Mouse (Mus musculus) heart, postnatal 0 days (tissue): ENCODE data around the gene Cpvl. TPM values are rescaled to one million over a fixed set of nuclear protein-coding genes. Genes with fewer than 3 reads are reported as not detected.

Experiments
- ATAC-seq: fragments of 200-750 bp; cut with Nextera tagmentation; 2 replicates; pipeline ENCODE4 v1.8.0; 2017; ENCODE audit warnings: low read depth, moderate number of reproducible peaks, moderate library complexity; ENCODE audit not compliant: insufficient read depth
- DNase-seq: peaks from one replicate; pipeline ENCODE4 v3.0.0-alpha.2; 2016; ENCODE audit warnings: low spot score
- H3K27ac ChIP-seq: fragments of 300-500 bp; sonication (generic); 2 replicates; pipeline ENCODE4 v1.5.1; 2014; ENCODE audit warnings: low read depth, mild to moderate bottlenecking
- H3K27me3 ChIP-seq: fragments of 300-500 bp; sonication (generic); 2 replicates; pipeline ENCODE4 v1.6.1; 2014; ENCODE audit warnings: low read length, mixed read lengths; ENCODE audit not compliant: control insufficient read depth, insufficient read depth
- H3K36me3 ChIP-seq: fragments of 300-500 bp; sonication (generic); replicated peaks from 2 replicates; pipeline ENCODE4 v1.6.1; 2014; ENCODE audit warnings: low read length, mixed read lengths; ENCODE audit not compliant: control insufficient read depth, insufficient read depth
- H3K4me1 ChIP-seq: fragments of 300-500 bp; sonication (generic); 2 replicates; pipeline ENCODE4 v1.6.1; 2014; ENCODE audit warnings: antibody characterized with exemption; ENCODE audit not compliant: control insufficient read depth, insufficient read depth
- H3K4me2 ChIP-seq: fragments of 300-500 bp; sonication (generic); 2 replicates; pipeline ENCODE4 v1.6.1; 2014; ENCODE audit warnings: low read depth, mild to moderate bottlenecking, low read length, moderate library complexity
- H3K4me3 ChIP-seq: fragments of 300-500 bp; sonication (generic); 2 replicates; pipeline ENCODE4 v1.5.1; 2014; ENCODE audit warnings: low read depth, low read length
- H3K9ac ChIP-seq: fragments of 300-500 bp; sonication (generic); replicated peaks from 2 replicates; pipeline ENCODE4 v1.6.1; 2014; ENCODE audit warnings: low read depth, low read length, mixed read lengths
- H3K9me3 ChIP-seq: fragments of 300-500 bp; sonication (generic); replicated peaks from 2 replicates; pipeline ENCODE4 v1.6.1; 2016; ENCODE audit warnings: low read length; ENCODE audit not compliant: control insufficient read depth
- CTCF ChIP-seq: IDR thresholded peaks from 2 replicates; pipeline ENCODE4 v1.5.1; 2016; ENCODE audit warnings: antibody characterized with exemption, control low read depth, low read depth
- EP300 ChIP-seq: IDR thresholded peaks from 2 replicates; pipeline ENCODE4 v1.6.1; 2016; ENCODE audit warnings: antibody characterized with exemption, low read depth
- WGBS: fragments of 180-500 bp; shearing (Covaris S2); extraction: QIAGEN DNeasy Blood & Tissue Kit; methylation state at CpG from one replicate; pipeline ENCODE4 v1.1.7; 2014; 5-methylcytosine and 5-hydroxymethylcytosine counted together
- polyA plus RNA-seq: library from polyadenylated mRNA; unstranded; fragments of >200 nt; fragmentation: Nextera tagmentation; extraction: Ambion mirVana; gene quantifications from 2 replicates; pipeline ENCODE4 v1.2.1, GENCODE M21; 2015
- total RNA-seq: library from RNA; depleted of rRNA; stranded (reverse); fragments of >200 nt; gene quantifications from 2 replicates; pipeline ENCODE4 v1.2.3, GENCODE M21; 2014; ENCODE audit warnings: low replicate concordance

Gene Cpvl
- total and polyA plus RNA-seq, 2 experiments from 2014 or later = not detected

GRCm38 (mm10) chr6:53958321-53958720 lies 20.1 kb downstream of the Cpvl start:
- Histone ChIP-seq H3K36me3 (no peaks in the 10 kb centered on the region), H3K4me3 (peak overlapping the region; percentile 13; the same call in 1 of the 2 replicates), H3K9ac (no peak overlapping the region; the same call in 1 of the 2 replicates), H3K27me3 (no peaks in the 10 kb centered on the region), H3K4me2 (peak overlapping the region; percentile 44), H3K9me3 (no peaks in the 10 kb centered on the region), H3K27ac (no peak overlapping the region), H3K4me1 (no peaks in the 10 kb centered on the region)
- ATAC-seq = peak; percentile 20; the same call in 1 of the 2 replicates
- DNase-seq = peak; percentile 85
- TF ChIP-seq EP300 (no peak), CTCF (peak; percentile 91)
- WGBS = 19% methylated on average over 7 of the region's 7 CpGs

GRCm38 (mm10) chr6:53956513-53956912 lies 22.0 kb downstream of the Cpvl start:
- DNase-seq (no peak), ATAC-seq (no peak)
- TF ChIP-seq EP300 (no peak), CTCF (no peak)
- no peaks in the 10 kb centered on the region for H3K9me3 ChIP-seq
- no peak overlapping the region for H3K9ac ChIP-seq
- WGBS = 45% methylated on average over 4 of the region's 4 CpGs
- no peaks in the 10 kb centered on the region for H3K36me3 ChIP-seq
- H3K27me3 ChIP-seq = no peaks in the 10 kb centered on the region
- H3K4me3 ChIP-seq = no peak overlapping the region
- H3K4me2 ChIP-seq = no peak overlapping the region
- no peak overlapping the region for H3K27ac ChIP-seq
- H3K4me1 ChIP-seq = no peaks in the 10 kb centered on the region

GRCm38 (mm10) chr6:53955846-53956245 lies 22.6 kb downstream of the Cpvl start:
- Histone ChIP-seq H3K27me3 (no peaks in the 10 kb centered on the region), H3K9ac (no peak overlapping the region), H3K27ac (no peak overlapping the region), H3K4me2 (no peak overlapping the region), H3K4me3 (no peak overlapping the region), H3K9me3 (no peaks in the 10 kb centered on the region), H3K4me1 (no peaks in the 10 kb centered on the region), H3K36me3 (no peaks in the 10 kb centered on the region)
- 67% methylated on average over 2 of the region's 2 CpGs for WGBS
- TF ChIP-seq EP300 (no peak), CTCF (no peak)
- ATAC-seq = no peak
- no peak for DNase-seq

- no peak for DNase-seq
- H3K4me1 ChIP-seq = no peaks in the 10 kb centered on the region
- no peaks in the 10 kb centered on the region for H3K27me3 ChIP-seq
- ATAC-seq = no peak
- no peak for TF ChIP-seq CTCF
- TF ChIP-seq EP300 = no peak
- H3K36me3 ChIP-seq = no peaks in the 10 kb centered on the region
- H3K4me2 ChIP-seq = no peak overlapping the region
- 78% methylated on average over 6 of the region's 6 CpGs for WGBS
- no peak overlapping the region for H3K9ac ChIP-seq
- no peaks in the 10 kb centered on the region for H3K9me3 ChIP-seq
- H3K4me3 ChIP-seq = no peak overlapping the region
- H3K27ac ChIP-seq = no peak overlapping the region
Observed at GRCm38 (mm10) chr6:53955271-53955670, 23.2 kb downstream of the Cpvl start.

- ATAC-seq (no peak; the same call in 1 of the 2 replicates), DNase-seq (peak; percentile 58)
- no peaks in the 10 kb centered on the region for H3K4me1 ChIP-seq
- no peaks in the 10 kb centered on the region for H3K36me3 ChIP-seq
- H3K4me2 ChIP-seq = no peak overlapping the region
- no peak overlapping the region for H3K4me3 ChIP-seq
- 36% methylated on average over 5 of the region's 5 CpGs for WGBS
- H3K9me3 ChIP-seq = no peaks in the 10 kb centered on the region
- no peak overlapping the region for H3K27ac ChIP-seq
- no peaks in the 10 kb centered on the region for H3K27me3 ChIP-seq
- TF ChIP-seq CTCF = peak; percentile 77
- no peak for TF ChIP-seq EP300
- no peak overlapping the region for H3K9ac ChIP-seq
Observed at GRCm38 (mm10) chr6:53954106-53954505, 24.4 kb downstream of the Cpvl start.

- ATAC-seq (no peak), DNase-seq (no peak)
- Histone ChIP-seq H3K4me1 (no peaks in the 10 kb centered on the region), H3K27ac (no peak overlapping the region), H3K27me3 (no peaks in the 10 kb centered on the region), H3K36me3 (no peaks in the 10 kb centered on the region), H3K4me3 (no peak overlapping the region), H3K4me2 (no peak overlapping the region), H3K9me3 (no peaks in the 10 kb centered on the region), H3K9ac (no peak overlapping the region)
- TF ChIP-seq CTCF (no peak), EP300 (no peak)
- 74% methylated on average over 6 of the region's 6 CpGs for WGBS
Observed at GRCm38 (mm10) chr6:53953348-53953747, 25.1 kb downstream of the Cpvl start.
